Mouse (Mus musculus) retina, postnatal 1 day (tissue): ENCODE measurements around the gene Tia1.
A peak's percentile ranks its signal among the peaks of the same experiment; 100 is the strongest.

Experiments
- DNase-seq: peaks from one replicate; pipeline ENCODE4 v3.0.0-alpha.2; 2012

Tia1 gene

DNA sequence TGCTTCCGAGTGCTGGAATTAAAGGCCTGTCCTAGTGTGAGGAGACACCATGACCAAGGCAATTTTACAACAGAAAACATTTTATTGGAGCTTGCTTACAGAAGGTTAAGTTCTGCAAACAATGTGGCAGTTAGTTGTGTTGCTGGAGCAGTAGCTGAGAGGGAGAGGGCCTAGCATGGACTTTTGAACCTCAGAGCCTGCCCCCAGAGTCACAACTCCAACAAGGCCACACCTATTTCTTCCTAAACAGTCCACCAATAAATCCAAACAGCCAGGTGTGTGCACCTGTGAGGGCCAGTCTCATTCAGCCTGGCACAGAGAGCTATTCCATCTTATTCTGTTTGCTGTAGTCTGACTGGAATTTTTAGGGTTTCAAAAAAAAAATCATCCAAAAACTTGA, 29.7 kb downstream of the Tia1 start:
- DNase-seq: no peak

DNA sequence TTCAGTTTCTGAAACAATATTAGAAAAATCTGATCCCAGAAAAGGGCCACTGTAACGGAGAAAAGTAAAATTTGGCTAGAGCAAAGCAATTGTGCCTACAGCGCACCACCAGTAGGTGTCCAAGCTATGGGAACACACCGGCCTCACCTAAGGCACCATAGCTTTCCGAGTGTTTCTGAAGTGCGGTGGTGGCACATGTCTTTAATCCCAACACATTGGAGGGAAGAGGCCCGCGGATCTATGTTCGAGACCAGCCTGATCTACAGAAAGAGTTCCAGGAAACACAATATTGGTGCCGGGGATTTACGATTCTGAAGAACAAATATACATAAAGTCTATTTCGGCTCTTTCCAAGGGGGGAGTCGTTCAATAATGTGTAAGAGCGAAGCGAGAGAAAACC, 33.7 kb downstream of the Tia1 start:
- DNase-seq: peak; percentile 65

- peak; percentile 97 for DNase-seq
Measured at GRCm38 (mm10) chr6:86438272-86439118, 34.5 kb downstream of the Tia1 start, which contains the start of gene C87436. Gene C87436, plus strand, starts transcription at chr6:86438374.

DNA sequence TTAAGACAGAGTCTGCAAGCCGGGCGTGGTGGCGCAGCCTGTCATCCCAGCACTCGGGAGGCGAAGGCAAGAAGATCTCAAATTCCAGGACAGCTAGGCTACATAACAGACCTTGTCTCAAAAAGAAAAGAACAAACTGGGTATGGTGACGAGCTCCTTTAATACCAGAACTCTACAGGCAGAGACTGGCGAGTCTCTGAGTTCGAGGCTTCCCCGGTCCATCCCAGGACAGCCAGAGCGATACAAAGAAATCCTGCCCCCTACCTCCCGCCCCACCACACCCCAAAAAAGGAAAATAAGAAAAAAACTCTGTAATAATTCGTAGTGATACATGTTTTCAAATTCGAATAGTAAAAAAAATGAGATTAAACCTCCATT, 35.1 kb downstream of the Tia1 start:
- no peak for DNase-seq

DNA sequence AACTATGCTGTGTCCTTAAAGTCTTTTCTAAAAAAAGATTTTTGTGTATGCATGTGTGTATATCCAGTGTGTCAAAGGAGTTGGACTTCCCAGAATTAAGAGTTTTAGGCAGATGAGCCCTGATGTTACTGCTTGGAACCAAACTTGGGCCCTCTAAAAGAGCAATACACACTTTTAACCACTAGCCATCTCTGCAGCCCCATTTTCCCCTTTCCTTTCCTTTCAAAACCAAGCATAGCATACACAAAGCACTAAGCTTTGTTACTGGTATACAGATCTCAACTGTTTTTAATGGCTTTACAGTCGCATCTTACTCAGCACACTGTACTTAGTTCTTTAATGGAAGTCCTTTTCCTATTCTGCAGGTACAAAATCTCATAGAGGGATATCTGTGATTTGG, 35.5 kb downstream of the Tia1 start:
- DNase-seq: no peak

DNA sequence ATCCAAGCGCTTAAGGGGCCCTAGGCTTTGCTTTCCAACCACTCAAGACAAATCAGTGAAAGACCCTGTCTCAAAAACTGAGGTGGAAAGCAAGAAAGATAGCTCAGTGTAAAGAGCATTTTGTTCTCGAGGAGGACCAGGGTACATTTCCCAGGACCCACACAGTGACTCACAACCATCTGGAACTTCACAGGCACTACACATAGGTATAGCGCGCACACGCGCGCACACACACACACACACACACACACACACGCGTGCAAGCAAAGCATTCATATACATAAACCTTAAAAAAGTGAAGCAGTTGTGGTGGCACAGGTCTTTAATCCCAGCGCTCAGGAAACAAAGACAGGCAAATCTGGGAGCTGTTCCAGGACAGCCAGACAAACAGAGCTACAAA, 37.6 kb downstream of the Tia1 start:
- no peak for DNase-seq

- no peak for DNase-seq
Measured at GRCm38 (mm10) chr6:86445551-86445950, 41.5 kb downstream of the Tia1 start.

DNA sequence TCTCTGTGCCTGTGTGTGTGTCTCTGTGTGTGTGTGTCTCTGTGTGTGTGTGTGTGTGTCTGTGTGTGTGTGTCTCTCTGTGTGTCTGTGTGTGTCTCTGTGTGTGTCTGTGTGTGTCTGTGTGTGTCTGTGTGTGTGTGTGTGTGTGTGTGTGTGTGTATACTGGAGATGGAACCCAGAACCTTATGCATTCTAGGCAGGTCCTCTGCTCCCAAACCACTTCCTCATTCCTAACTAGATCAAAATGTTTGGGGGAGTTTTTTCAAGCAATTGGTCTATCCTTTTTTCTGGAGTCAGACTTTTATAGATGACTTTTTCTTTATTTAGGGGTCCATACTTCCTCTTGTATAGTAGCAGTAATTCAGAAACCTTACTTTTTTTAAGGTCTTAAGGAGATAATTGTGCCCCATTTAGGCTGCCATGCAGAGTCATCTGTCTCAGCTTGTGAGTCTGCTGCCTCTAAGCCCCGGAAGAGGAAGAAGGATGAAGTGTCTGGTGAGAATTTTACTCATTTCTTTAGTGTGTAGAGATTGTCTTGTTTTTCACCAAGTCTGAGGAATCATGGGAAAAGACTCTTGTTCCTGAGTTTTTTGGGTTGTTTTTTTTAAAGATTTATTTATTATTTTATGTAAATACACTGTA, 43.0 kb downstream of the Tia1 start:
- DNase-seq: no peak

- no peak for DNase-seq
Measured at GRCm38 (mm10) chr6:86456727-86457126, 52.7 kb downstream of the Tia1 start.

GRCm38 (mm10) chr6:86463079-86463478, 59.1 kb downstream of the Tia1 start:
- DNase-seq: no peak

- DNase-seq: no peak
Measured at GRCm38 (mm10) chr6:86471317-86471716, 67.3 kb downstream of the Tia1 start.

DNA sequence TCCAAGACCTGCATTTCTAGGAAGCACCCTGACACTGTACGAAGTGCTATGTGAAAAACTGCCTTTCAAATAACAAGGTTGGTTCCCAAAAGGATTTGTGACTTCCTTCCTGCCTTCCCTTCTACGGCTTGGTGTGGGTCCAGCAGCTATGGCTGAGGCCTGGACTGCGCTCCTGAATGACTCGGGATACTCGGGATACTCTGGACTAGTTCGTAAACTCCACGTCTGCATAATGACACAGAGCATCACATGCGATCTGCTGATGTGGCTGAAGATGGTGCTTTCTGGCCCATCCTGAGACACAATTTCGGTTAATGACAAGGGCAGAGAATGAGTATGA, 67.7 kb downstream of the Tia1 start:
- DNase-seq: no peak

DNA sequence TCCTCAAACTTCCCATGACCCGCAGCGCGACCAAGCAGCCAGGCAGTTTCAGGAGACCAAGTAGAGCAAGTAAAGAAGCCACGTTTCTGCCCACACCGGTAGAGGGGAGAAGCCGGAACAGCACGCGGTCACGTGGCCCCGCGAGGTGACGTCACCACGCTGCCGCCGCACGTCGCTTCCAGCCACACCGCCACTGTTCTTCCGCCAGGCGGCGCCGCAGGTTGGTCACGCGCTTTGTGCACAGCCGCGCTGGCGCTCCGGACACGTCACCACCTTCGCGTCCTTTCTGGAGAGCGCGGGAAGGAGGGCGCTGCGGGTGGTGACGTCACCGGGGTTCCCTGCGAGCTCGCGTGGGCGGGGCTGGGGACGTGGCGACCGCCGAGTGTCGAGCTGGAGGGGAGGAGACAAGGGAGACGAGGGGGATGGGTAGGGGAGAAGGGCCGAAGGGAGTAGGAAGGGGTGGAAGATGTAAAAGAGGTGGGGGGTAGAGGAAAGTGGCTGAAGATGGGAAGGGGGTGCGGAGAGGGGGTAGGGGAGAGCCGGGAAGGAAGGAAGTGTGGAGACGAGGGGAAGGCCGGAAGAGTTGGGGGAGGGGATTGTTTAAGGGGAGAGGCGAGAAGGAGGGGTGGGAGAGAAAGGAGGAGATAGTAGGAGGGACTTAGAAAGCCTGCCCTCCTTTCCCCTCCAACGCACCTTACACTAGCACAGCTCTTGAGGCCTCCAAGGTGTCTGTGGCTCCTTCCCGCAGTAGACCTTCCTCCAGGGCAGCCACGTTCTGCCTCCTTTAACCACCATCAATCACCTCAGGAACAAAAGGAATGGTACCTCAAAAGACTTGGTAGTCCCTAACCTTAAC, 68.3 kb downstream of the Tia1 start:
- peak; percentile 99 for DNase-seq

DNA sequence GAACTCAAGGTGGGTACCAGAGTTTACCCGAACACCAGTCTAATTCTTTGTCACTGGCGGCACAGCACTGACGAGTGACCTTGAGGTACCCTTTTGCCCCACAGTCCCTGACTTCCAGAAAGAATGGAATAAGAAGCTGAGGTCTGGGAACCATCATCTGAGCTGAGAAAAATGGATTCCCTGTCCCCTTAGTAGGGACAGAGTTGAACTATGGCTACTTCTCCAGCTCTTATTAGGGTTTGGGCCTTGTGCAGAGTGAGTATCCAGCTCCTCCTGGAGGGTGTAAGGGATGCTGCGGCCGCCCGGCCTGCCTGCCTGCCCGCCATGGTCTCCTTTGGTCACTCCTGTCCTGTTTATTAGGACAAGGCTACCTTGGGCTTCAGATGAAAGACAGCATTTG, 69.1 kb downstream of the Tia1 start:
- peak; percentile 24 for DNase-seq

DNA sequence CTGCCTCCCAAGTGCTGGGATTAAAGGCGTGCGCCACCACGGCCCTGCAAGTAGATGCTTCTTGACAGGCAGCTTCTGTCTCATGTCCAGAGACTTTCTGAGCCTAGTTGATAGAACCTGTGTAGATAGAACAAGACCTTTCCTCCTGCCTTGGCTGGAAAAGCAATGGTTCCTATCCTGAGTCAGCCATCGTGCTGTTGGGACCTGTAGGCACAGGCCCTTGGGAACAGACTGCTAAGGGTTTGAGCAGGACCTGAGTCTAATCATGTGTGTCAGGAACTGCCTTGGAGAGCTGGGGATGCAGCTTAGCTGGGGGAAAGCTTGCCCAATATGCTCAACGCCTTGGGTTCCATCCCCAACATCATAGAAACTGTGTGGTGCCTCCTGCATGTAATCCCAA, 70.1 kb downstream of the Tia1 start:
- no peak for DNase-seq

GRCm38 (mm10) chr6:86474646-86475181, 70.7 kb downstream of the Tia1 start:
- DNase-seq: no peak

DNA sequence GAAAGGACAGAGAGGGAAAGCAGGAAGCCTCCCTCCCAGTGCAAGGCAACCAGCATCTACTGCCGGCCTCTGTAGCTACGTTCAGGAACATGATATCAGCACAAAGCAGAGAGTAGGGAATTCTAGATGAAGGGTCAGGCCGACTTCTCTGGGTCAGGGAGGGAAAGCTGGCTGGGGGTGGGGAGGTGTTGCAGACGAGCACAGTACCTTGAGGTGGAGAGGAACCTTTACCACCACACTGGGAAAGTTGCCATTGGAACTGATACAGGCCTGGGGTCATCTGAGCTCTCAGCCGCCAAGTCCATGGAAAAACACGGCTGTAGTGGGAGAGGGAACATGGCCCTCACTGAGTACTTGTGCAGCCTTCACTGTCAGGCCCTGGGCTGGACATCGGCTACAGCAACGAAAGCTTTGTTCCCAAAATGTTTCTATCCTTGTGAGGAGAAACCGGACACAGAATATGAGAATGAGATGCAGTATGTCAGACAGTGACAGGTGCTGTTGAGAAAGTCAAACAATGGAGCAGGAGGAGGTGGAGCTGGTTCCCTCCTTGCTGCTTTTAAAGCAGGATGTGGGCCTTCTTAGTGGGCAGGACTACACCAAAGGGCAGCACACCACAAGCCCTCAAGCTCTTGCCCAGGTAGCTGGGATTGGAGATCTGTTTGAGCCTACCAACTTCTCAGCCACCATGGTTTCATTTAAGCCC, 71.6 kb downstream of the Tia1 start:
- DNase-seq: no peak

- no peak for DNase-seq
Measured at GRCm38 (mm10) chr6:86476931-86477330, 72.9 kb downstream of the Tia1 start.

- DNase-seq: no peak
Measured at GRCm38 (mm10) chr6:86479311-86479710, 75.3 kb downstream of the Tia1 start.

DNA sequence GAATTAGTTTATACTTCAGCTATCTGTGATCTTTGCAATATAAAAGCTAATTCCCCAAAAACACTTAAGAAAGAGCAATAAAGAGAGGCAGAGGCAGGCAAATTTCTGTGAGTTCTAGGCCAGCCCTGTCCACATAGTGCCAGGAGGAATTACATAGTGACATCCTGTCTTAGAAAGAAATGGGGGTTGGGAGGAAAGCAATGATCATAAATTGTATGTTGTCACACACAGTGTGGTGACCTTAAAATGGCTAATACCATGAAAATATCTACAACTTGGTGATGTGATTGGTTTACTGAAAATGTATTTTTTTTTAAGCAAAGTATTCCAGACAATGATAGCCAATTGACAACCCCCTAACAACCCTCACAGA, 75.8 kb downstream of the Tia1 start:
- DNase-seq: no peak

GRCm38 (mm10) chr6:86480189-86480831, 76.3 kb downstream of the Tia1 start:
- DNase-seq: no peak

- no peak for DNase-seq
Measured at GRCm38 (mm10) chr6:86481871-86482270, 77.9 kb downstream of the Tia1 start.
